Comparison of ENCODE assay signal across 25 mouse cellular contexts in the genomic region with DNA sequence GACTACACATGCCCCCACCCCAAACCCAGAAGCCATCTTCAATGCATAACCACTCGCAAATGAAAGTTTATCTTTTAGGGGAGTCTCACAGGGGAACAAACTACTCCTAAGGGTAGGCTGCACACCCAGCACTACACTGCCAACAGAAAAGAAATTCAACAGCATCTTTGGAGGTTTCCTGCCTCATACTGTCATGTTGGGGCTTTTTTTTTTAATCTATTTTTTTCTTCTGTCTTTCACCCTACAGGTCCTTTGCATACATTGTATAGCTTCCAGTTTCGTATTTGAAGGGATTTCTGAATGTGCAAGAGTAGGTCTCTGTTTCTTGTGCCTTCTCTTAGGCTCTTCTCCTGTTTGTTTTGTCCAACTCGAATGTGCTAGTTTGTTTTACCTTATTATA. TPM values are rescaled to one million over a fixed set of nuclear protein-coding genes. Genes with fewer than 3 reads are reported as not detected.
DNase-seq lines count a peak whose midpoint lies in the region; ATAC-seq lines count a peak whose summit lies in the region.
"Had no signal": no experiment of that assay in that cellular context is flagged by ENCODE, and none has a peak within 500 bp of the region (broad histone marks: within the 10 kb centered on the region; RNA-seq: fewer than 3 reads in every experiment).

No protein-coding gene starts in this region.

- peaks cover 95% of the 10 kb centered on the region for H3K4me1 ChIP-seq in forebrain, embryonic 10.5 days
- H3K4me1 ChIP-seq in forebrain, embryonic 11.5 days (replicated peaks; ENCODE audit: control insufficient read depth, insufficient read depth, low read length) = peaks cover 30% of the 10 kb centered on the region
- H3K4me1 ChIP-seq in neural tube, embryonic 11.5 days (ENCODE audit: control insufficient read depth, insufficient read depth, low read length) = peaks cover 58% of the 10 kb centered on the region
- H3K4me1 ChIP-seq in forebrain, embryonic 15.5 days = peaks cover 68% of the 10 kb centered on the region
- peaks cover 50% of the 10 kb centered on the region for H3K4me1 ChIP-seq in midbrain, embryonic 16.5 days (ENCODE audit: control insufficient read depth, insufficient read depth, low read length)

- H3K4me2 ChIP-seq in forebrain, embryonic 11.5 days (ENCODE audit: low read depth, low read length, severe bottlenecking) = no peak overlapping the region
- H3K4me2 ChIP-seq in neural tube, embryonic 11.5 days (ENCODE audit: low read depth) = no peak overlapping the region
- H3K4me2 ChIP-seq in forebrain, embryonic 15.5 days (replicated peaks) = no peak overlapping the region
- no peak overlapping the region for H3K4me2 ChIP-seq in midbrain, embryonic 16.5 days (ENCODE audit: low read length)
- H3K4me2 ChIP-seq: embryonic facial prominence, embryonic 12.5 days; heart, embryonic 11.5 days; neural tube, embryonic 12.5 days had no signal

- H3K27me3 ChIP-seq in forebrain, embryonic 10.5 days (ENCODE audit: poor library complexity, severe bottlenecking) = no peaks in the 10 kb centered on the region
- H3K27me3 ChIP-seq in forebrain, embryonic 11.5 days (ENCODE audit: control insufficient read depth, insufficient read depth, low read length) = no peaks in the 10 kb centered on the region
- no peaks in the 10 kb centered on the region for H3K27me3 ChIP-seq in neural tube, embryonic 11.5 days (ENCODE audit: control insufficient read depth, insufficient read depth, low read length)
- H3K27me3 ChIP-seq in forebrain, embryonic 15.5 days = no peaks in the 10 kb centered on the region
- H3K27me3 ChIP-seq in midbrain, embryonic 16.5 days (ENCODE audit: control insufficient read depth, insufficient read depth, low read depth, low read length) = no peaks in the 10 kb centered on the region
- H3K27me3 ChIP-seq: embryonic facial prominence, embryonic 12.5 days; neural tube, embryonic 12.5 days had no signal

- WGBS in forebrain, embryonic 10.5 days = 84% methylated on average over 3 of the region's 3 CpGs
- WGBS in forebrain, embryonic 11.5 days = 85% methylated on average over 3 of the region's 3 CpGs
- WGBS in neural tube, embryonic 11.5 days = 80% methylated on average over 3 of the region's 3 CpGs
- 82% methylated on average over 3 of the region's 3 CpGs for WGBS in forebrain, embryonic 15.5 days
- 93% methylated on average over 3 of the region's 3 CpGs for WGBS in midbrain, embryonic 16.5 days

- ATAC-seq in forebrain, embryonic 11.5 days (replicated peaks; ENCODE audit: low FRiP score) = no peak
- ATAC-seq in neural tube, embryonic 11.5 days (ENCODE audit: insufficient read depth, low FRiP score, low TSS enrichment) = no peak
- no peak for ATAC-seq in forebrain, embryonic 15.5 days (replicated peaks)
- no peak for ATAC-seq in erythroblast, adult 5-6 weeks (replicated peaks; ENCODE audit: low FRiP score, poor library complexity, severe bottlenecking)
- no peak for ATAC-seq in midbrain, embryonic 16.5 days
- ATAC-seq: liver, postnatal 0 days; lung, postnatal 0 days had no signal

- H3K4me3 ChIP-seq in forebrain, embryonic 10.5 days = no peak overlapping the region
- no peak overlapping the region for H3K4me3 ChIP-seq in forebrain, embryonic 11.5 days (ENCODE audit: low read depth, low read length)
- no peak overlapping the region for H3K4me3 ChIP-seq in neural tube, embryonic 11.5 days (ENCODE audit: low read depth, low read length)
- no peak overlapping the region for H3K4me3 ChIP-seq in forebrain, embryonic 15.5 days
- no peak overlapping the region for H3K4me3 ChIP-seq in midbrain, embryonic 16.5 days (ENCODE audit: low read depth, low read length)
- H3K4me3 ChIP-seq: embryonic facial prominence, embryonic 12.5 days; neural tube, embryonic 12.5 days had no signal

- H3K9ac ChIP-seq in forebrain, embryonic 11.5 days (ENCODE audit: low read length) = no peak overlapping the region
- no peak overlapping the region for H3K9ac ChIP-seq in neural tube, embryonic 11.5 days (ENCODE audit: low read length)
- no peak overlapping the region for H3K9ac ChIP-seq in forebrain, embryonic 15.5 days (replicated peaks)
- no peak overlapping the region for H3K9ac ChIP-seq in midbrain, embryonic 16.5 days (ENCODE audit: low read depth, low read length)
- H3K9ac ChIP-seq: embryonic facial prominence, embryonic 12.5 days; liver, postnatal 0 days; neural tube, embryonic 12.5 days had no signal

- H3K9me3 ChIP-seq in forebrain, embryonic 10.5 days = no peaks in the 10 kb centered on the region
- H3K9me3 ChIP-seq in forebrain, embryonic 11.5 days (ENCODE audit: control insufficient read depth, low read length) = no peaks in the 10 kb centered on the region
- no peaks in the 10 kb centered on the region for H3K9me3 ChIP-seq in neural tube, embryonic 11.5 days (ENCODE audit: control insufficient read depth, low read length)
- no peaks in the 10 kb centered on the region for H3K9me3 ChIP-seq in forebrain, embryonic 15.5 days
- no peaks in the 10 kb centered on the region for H3K9me3 ChIP-seq in midbrain, embryonic 16.5 days (replicated peaks; ENCODE audit: control insufficient read depth, low read length, poor library complexity, severe bottlenecking)
- H3K9me3 ChIP-seq: embryonic facial prominence, embryonic 12.5 days; G1E; neural tube, embryonic 12.5 days had no signal

- no peak for DNase-seq in forebrain, embryonic 10.5 days (ENCODE audit: extremely low spot score, low spot score)
- DNase-seq in forebrain, embryonic 11.5 days (ENCODE audit: low spot score) = no peak
- DNase-seq in neural tube, embryonic 11.5 days (ENCODE audit: low spot score) = peak; percentile 6
- no peak for DNase-seq in neural tube, embryonic 10.5 days (ENCODE audit: extremely low spot score, low spot score)
- DNase-seq in urinary bladder, postnatal 36 days (ENCODE audit: low spot score in 2 of 2) = no peak
- DNase-seq: adrenal gland, adult 2 months; cerebellum, adult 11 months; gastrocnemius, postnatal 10 days; heart, adult 11 months; kidney, adult 2 months; liver, postnatal 0 days; right cerebral cortex, postnatal 4 days; thymus, adult 2 months; thymus, postnatal 4 days had no signal

- peak overlapping the region; percentile 53; the same call in 1 of the 2 replicates for H3K27ac ChIP-seq in forebrain, embryonic 10.5 days
- no peak overlapping the region for H3K27ac ChIP-seq in forebrain, embryonic 11.5 days (ENCODE audit: low read depth, low read length)
- H3K27ac ChIP-seq in neural tube, embryonic 11.5 days (ENCODE audit: low read depth, low read length) = no peak overlapping the region
- peak overlapping the region; percentile 58; the same call in 1 of the 2 replicates for H3K27ac ChIP-seq in forebrain, embryonic 15.5 days (replicated peaks)
- H3K27ac ChIP-seq in midbrain, embryonic 16.5 days (ENCODE audit: low read length) = no peak overlapping the region
- H3K27ac ChIP-seq: kidney, postnatal 0 days; neural tube, embryonic 12.5 days; stomach, postnatal 0 days had no signal

- peaks cover 27% of the 10 kb centered on the region for H3K36me3 ChIP-seq in forebrain, embryonic 10.5 days (replicated peaks)
- H3K36me3 ChIP-seq in forebrain, embryonic 11.5 days (ENCODE audit: control insufficient read depth, insufficient read depth, low read length) = no peaks in the 10 kb centered on the region
- no peaks in the 10 kb centered on the region for H3K36me3 ChIP-seq in neural tube, embryonic 11.5 days (ENCODE audit: control insufficient read depth, insufficient read depth, low read length)
- no peaks in the 10 kb centered on the region for H3K36me3 ChIP-seq in forebrain, embryonic 15.5 days
- no peaks in the 10 kb centered on the region for H3K36me3 ChIP-seq in midbrain, embryonic 16.5 days (ENCODE audit: control insufficient read depth, insufficient read depth, low read length)
- H3K36me3 ChIP-seq: embryonic facial prominence, embryonic 12.5 days; neural tube, embryonic 12.5 days had no signal

RNA-seq across cellular contexts. Expression of a gene that starts 14.3 kb away (rescaled TPM):
- 89.3 and 93.9 TPM in 2 replicates for polyA plus RNA-seq in forebrain, embryonic 10.5 days (2016; fragmentation: Nextera tagmentation; extraction: Ambion mirVana)
- polyA plus RNA-seq in forebrain, embryonic 11.5 days (2014; fragmentation: Nextera tagmentation; extraction: Ambion mirVana) = 87.8 and 96.1 TPM in 2 replicates
- 118 and 125 TPM in 2 replicates for polyA plus RNA-seq in neural tube, embryonic 11.5 days (2014; fragmentation: Nextera tagmentation; extraction: Ambion mirVana)
- 97.5 and 98.3 TPM in 2 replicates for polyA plus RNA-seq in forebrain, embryonic 15.5 days (2015; fragmentation: Nextera tagmentation; extraction: Ambion mirVana)
- total RNA-seq in erythroblast, adult 5-6 weeks (2015; ENCODE audit: low replicate concordance) = 4.0 and 7.3 TPM in 2 replicates
- total RNA-seq in erythroblast, adult 5-6 weeks (2017; ENCODE audit: low replicate concordance) = 8.2 and 9.4 TPM in 2 replicates
- polyA plus RNA-seq in midbrain, embryonic 16.5 days (2015; fragmentation: Nextera tagmentation; extraction: Ambion mirVana) = 61.7 and 66.1 TPM in 2 replicates

RNA-seq across cellular contexts. Expression of a gene that starts 59.2 kb away (rescaled TPM):
- 0.32 and 0.55 TPM in 2 replicates for polyA plus RNA-seq in forebrain, embryonic 10.5 days (2016; fragmentation: Nextera tagmentation; extraction: Ambion mirVana)
- 0.96 and 1.4 TPM in 2 replicates for polyA plus RNA-seq in forebrain, embryonic 11.5 days (2014; fragmentation: Nextera tagmentation; extraction: Ambion mirVana)
- 1.5 and 1.6 TPM in 2 replicates for polyA plus RNA-seq in neural tube, embryonic 11.5 days (2014; fragmentation: Nextera tagmentation; extraction: Ambion mirVana)
- 2.1 and 2.2 TPM in 2 replicates for polyA plus RNA-seq in forebrain, embryonic 15.5 days (2015; fragmentation: Nextera tagmentation; extraction: Ambion mirVana)
- total RNA-seq in erythroblast, adult 5-6 weeks (2015; ENCODE audit: low replicate concordance) = not detected in 2 replicates
- 0.56 TPM in 1 of 2 replicates, not detected in the other for total RNA-seq in erythroblast, adult 5-6 weeks (2017; ENCODE audit: low replicate concordance)
- polyA plus RNA-seq in midbrain, embryonic 16.5 days (2015; fragmentation: Nextera tagmentation; extraction: Ambion mirVana) = 0.99 and 1.6 TPM in 2 replicates
- polyA plus RNA-seq: liver, adult 2 months had no signal

Comparison
In these comparisons a context has a peak if more than half of its experiments do, and no peak if none do; other contexts are left out.
1. H3K27ac ChIP-seq: peak in forebrain, embryonic 10.5 days (single experiment) and forebrain, embryonic 15.5 days (single experiment); none in forebrain, embryonic 11.5 days (single experiment), neural tube, embryonic 11.5 days (single experiment) and midbrain, embryonic 16.5 days (single experiment).